Mouse (Mus musculus): ENCODE data around the gene Mrrf.

- TF ChIP-seq CTCF (IDR thresholded peaks at IDR 0.05; ENCODE audit: insufficient read depth, low read length): no peak
- TF ChIP-seq POLR2A (IDR thresholded peaks at IDR 0.05; ENCODE audit: borderline replicate concordance, extremely low read depth, low read depth, low read length): no peak
These were observed 101.4 kb downstream of the Mrrf start for GRCm38 (mm10) chr2:36237557-36237956.
